Mouse (Mus musculus): ENCODE measurements at regions not wholly inside any gene's neighbourhood (a gene's known extent, or its start where the extent isn't known, plus 50 kb on each side); places are given as distances from the start of the nearest gene placed in this dataset.

- Histone ChIP-seq H3K36me3 (ENCODE audit: control insufficient read depth, insufficient read depth) (no peaks in the 10 kb centered on the region), H3ac (ENCODE audit: control insufficient read depth, insufficient read length, low read depth) (no peak overlapping the region), H3K27me3 (ENCODE audit: control insufficient read depth, insufficient read depth, insufficient read length) (no peaks in the 10 kb centered on the region), H3K79me3 (ENCODE audit: low read depth) (no peaks in the 10 kb centered on the region), H3K4me3 (ENCODE audit: insufficient read depth, poor library complexity, severe bottlenecking) (no peak overlapping the region), H3K79me2 (ENCODE audit: control insufficient read depth, insufficient read depth) (no peaks in the 10 kb centered on the region)
- TF ChIP-seq MYOD1 (IDR thresholded peaks at IDR 0.05; ENCODE audit: control insufficient read depth, insufficient read length, low read depth) = no peak
- TF ChIP-seq CEBPB (IDR thresholded peaks at IDR 0.05; ENCODE audit: low read depth) = no peak
- TF ChIP-seq USF1 (IDR thresholded peaks at IDR 0.05; ENCODE audit: low read depth) = no peak
Observed at GRCm38 (mm10) chr14:45944506-45944905, 286.6 kb upstream of the Ddhd1 start.

- no peak overlapping the region for H3ac ChIP-seq (ENCODE audit: control insufficient read depth, insufficient read length, low read depth)
- no peaks in the 10 kb centered on the region for H3K79me2 ChIP-seq (ENCODE audit: control insufficient read depth, insufficient read depth)
- no peaks in the 10 kb centered on the region for H3K27me3 ChIP-seq (ENCODE audit: control insufficient read depth, insufficient read depth, insufficient read length)
- TF ChIP-seq USF1 (IDR thresholded peaks at IDR 0.05; ENCODE audit: low read depth) = no peak
- H3K79me3 ChIP-seq (ENCODE audit: low read depth) = no peaks in the 10 kb centered on the region
- H3K4me3 ChIP-seq (ENCODE audit: insufficient read depth, poor library complexity, severe bottlenecking) = no peak overlapping the region
- no peaks in the 10 kb centered on the region for H3K36me3 ChIP-seq (ENCODE audit: control insufficient read depth, insufficient read depth)
Observed at GRCm38 (mm10) chr14:45956624-45957023, 298.7 kb upstream of the Ddhd1 start.

GRCm38 (mm10) chr14:45962474-45962873 lies 304.5 kb upstream of the Ddhd1 start:
- Histone ChIP-seq H3K27me3 (ENCODE audit: control insufficient read depth, insufficient read depth, insufficient read length) (no peaks in the 10 kb centered on the region), H3K36me3 (ENCODE audit: control insufficient read depth, insufficient read depth) (no peaks in the 10 kb centered on the region), H3K79me3 (ENCODE audit: low read depth) (no peaks in the 10 kb centered on the region), H3ac (ENCODE audit: control insufficient read depth, insufficient read length, low read depth) (no peak overlapping the region), H3K79me2 (ENCODE audit: control insufficient read depth, insufficient read depth) (no peaks in the 10 kb centered on the region), H3K4me3 (ENCODE audit: insufficient read depth, poor library complexity, severe bottlenecking) (no peak overlapping the region)
- TF ChIP-seq MYOG (IDR thresholded peaks at IDR 0.05; ENCODE audit: control insufficient read depth, extremely low read depth, insufficient read length) (no peak), FOSL1 (IDR thresholded peaks at IDR 0.05; ENCODE audit: insufficient read depth, low read length, poor library complexity, severe bottlenecking) (no peak), USF1 (IDR thresholded peaks at IDR 0.05; ENCODE audit: low read depth) (no peak), MYOD1 (IDR thresholded peaks at IDR 0.05; ENCODE audit: control insufficient read depth, insufficient read length, low read depth) (no peak)

GRCm38 (mm10) chr14:45964043-45964442 lies 306.1 kb upstream of the Ddhd1 start:
- no peak overlapping the region for H3K4me3 ChIP-seq (ENCODE audit: insufficient read depth, poor library complexity, severe bottlenecking)
- TF ChIP-seq MAX (IDR thresholded peaks at IDR 0.05) (no peak), FOSL1 (IDR thresholded peaks at IDR 0.05; ENCODE audit: insufficient read depth, low read length, poor library complexity, severe bottlenecking) (no peak), MYOD1 (IDR thresholded peaks at IDR 0.05; ENCODE audit: control insufficient read depth, insufficient read length, low read depth) (no peak), CEBPB (IDR thresholded peaks at IDR 0.05; ENCODE audit: low read depth) (no peak)
- H3K79me2 ChIP-seq (ENCODE audit: control insufficient read depth, insufficient read depth) = no peaks in the 10 kb centered on the region
- no peaks in the 10 kb centered on the region for H3K79me3 ChIP-seq (ENCODE audit: low read depth)
- H3K27me3 ChIP-seq (ENCODE audit: control insufficient read depth, insufficient read depth, insufficient read length) = no peaks in the 10 kb centered on the region
- no peak overlapping the region for H3ac ChIP-seq (ENCODE audit: control insufficient read depth, insufficient read length, low read depth)
- no peaks in the 10 kb centered on the region for H3K36me3 ChIP-seq (ENCODE audit: control insufficient read depth, insufficient read depth)

- Histone ChIP-seq H3K79me2 (ENCODE audit: control insufficient read depth, insufficient read depth) (no peaks in the 10 kb centered on the region), H3K27me3 (ENCODE audit: control insufficient read depth, insufficient read depth, insufficient read length) (peaks cover 3% of the 10 kb centered on the region), H3K4me3 (ENCODE audit: insufficient read depth, poor library complexity, severe bottlenecking) (no peak overlapping the region), H3K36me3 (ENCODE audit: control insufficient read depth, insufficient read depth) (no peaks in the 10 kb centered on the region), H3K79me3 (ENCODE audit: low read depth) (no peaks in the 10 kb centered on the region), H3ac (ENCODE audit: control insufficient read depth, insufficient read length, low read depth) (no peak overlapping the region)
- TF ChIP-seq FOSL1 (IDR thresholded peaks at IDR 0.05; ENCODE audit: insufficient read depth, low read length, poor library complexity, severe bottlenecking) (no peak), MYOG (IDR thresholded peaks at IDR 0.05; ENCODE audit: control insufficient read depth, extremely low read depth, insufficient read length) (no peak), CTCF (IDR thresholded peaks at IDR 0.05; ENCODE audit: control insufficient read depth, insufficient read depth, insufficient read length) (no peak), MAX (IDR thresholded peaks at IDR 0.05) (no peak), CEBPB (IDR thresholded peaks at IDR 0.05; ENCODE audit: low read depth) (no peak), MYOD1 (IDR thresholded peaks at IDR 0.05; ENCODE audit: control insufficient read depth, insufficient read length, low read depth) (no peak), USF1 (IDR thresholded peaks at IDR 0.05; ENCODE audit: low read depth) (no peak)
Observed at GRCm38 (mm10) chr14:45983206-45983857, 325.4 kb upstream of the Ddhd1 start.

- no peaks in the 10 kb centered on the region for H3K79me2 ChIP-seq (ENCODE audit: control insufficient read depth, insufficient read depth)
- H3ac ChIP-seq (ENCODE audit: control insufficient read depth, insufficient read length, low read depth) = no peak overlapping the region
- peaks cover 3% of the 10 kb centered on the region for H3K27me3 ChIP-seq (ENCODE audit: control insufficient read depth, insufficient read depth, insufficient read length)
- H3K4me3 ChIP-seq (ENCODE audit: insufficient read depth, poor library complexity, severe bottlenecking) = no peak overlapping the region
- H3K36me3 ChIP-seq (ENCODE audit: control insufficient read depth, insufficient read depth) = no peaks in the 10 kb centered on the region
- no peaks in the 10 kb centered on the region for H3K79me3 ChIP-seq (ENCODE audit: low read depth)
- no peak for TF ChIP-seq CEBPB (IDR thresholded peaks at IDR 0.05; ENCODE audit: low read depth)
- no peak for TF ChIP-seq MYOG (IDR thresholded peaks at IDR 0.05; ENCODE audit: control insufficient read depth, extremely low read depth, insufficient read length)
- TF ChIP-seq MYOD1 (IDR thresholded peaks at IDR 0.05; ENCODE audit: control insufficient read depth, insufficient read length, low read depth) = no peak
- no peak for TF ChIP-seq MAX (IDR thresholded peaks at IDR 0.05)
- no peak for TF ChIP-seq USF1 (IDR thresholded peaks at IDR 0.05; ENCODE audit: low read depth)
- no peak for TF ChIP-seq FOSL1 (IDR thresholded peaks at IDR 0.05; ENCODE audit: insufficient read depth, low read length, poor library complexity, severe bottlenecking)
- TF ChIP-seq CTCF (IDR thresholded peaks at IDR 0.05; ENCODE audit: control insufficient read depth, insufficient read depth, insufficient read length) = no peak
Observed at GRCm38 (mm10) chr14:45984135-45984892, 326.4 kb upstream of the Ddhd1 start.
